Mouse (Mus musculus) bone marrow, adult 2 months (tissue): ENCODE data around the gene 1700122O11Rik. TPM values are rescaled to one million over a fixed set of nuclear protein-coding genes. Genes with fewer than 3 reads are reported as not detected.

Experiments
- H3K27ac ChIP-seq: fragments of 200-500 bp; 2 replicates; pipeline ENCODE4 v1.5.1; 2012; ENCODE audit warnings: low read depth, mild to moderate bottlenecking, control low read depth, inconsistent platforms, low read length; ENCODE audit not compliant: control insufficient read depth, poor library complexity, insufficient read depth
- H3K4me1 ChIP-seq: fragments of 200-500 bp; 2 replicates; pipeline ENCODE4 v1.6.1; 2011; ENCODE audit warnings: low read length; ENCODE audit not compliant: control insufficient read depth, insufficient read depth
- H3K4me3 ChIP-seq: fragments of 200-500 bp; replicated peaks from 2 replicates; pipeline ENCODE3; 2011; ENCODE audit warnings: mild to moderate bottlenecking, low read depth, low read length, control low read depth; ENCODE audit not compliant: control insufficient read depth
- CTCF ChIP-seq: fragments of 200-500 bp; IDR thresholded peaks from 2 replicates; pipeline ENCODE4 v1.5.1; 2011; ENCODE audit warnings: low read length, control low read depth; ENCODE audit not compliant: control insufficient read depth, insufficient read depth
- POLR2A ChIP-seq: fragments of 200-500 bp; IDR thresholded peaks from 2 replicates; pipeline ENCODE4 v1.6.1; 2011; ENCODE audit warnings: low read depth, mild to moderate bottlenecking, control low read depth, low read length, borderline replicate concordance; ENCODE audit not compliant: control insufficient read depth
- WGBS: fragments of 180-500 bp; shearing (Covaris S2); methylation state at CpG from one replicate; pipeline ENCODE4 v1.1.7; 2018; 5-methylcytosine and 5-hydroxymethylcytosine counted together
- polyA plus RNA-seq: library from polyadenylated mRNA; stranded (reverse); fragments of >200 nt; gene quantifications from 2 replicates; pipeline ENCODE4 v1.2.4, GENCODE M21; 2011; ENCODE audit warnings: low replicate concordance; ENCODE audit not compliant: missing spikeins, insufficient read depth, insufficient read length

Gene 1700122O11Rik
- polyA plus RNA-seq, 1 experiment, result not detected

GRCm38 (mm10) chr17:48016566-48016965 lies 21.5 kb downstream of the 1700122O11Rik start:
- no peak overlapping the region for H3K4me3 ChIP-seq
- H3K4me1 ChIP-seq, result no peaks in the 10 kb centered on the region; the same call in 1 of the 2 replicates
- TF ChIP-seq POLR2A (no peak), CTCF (no peak)
- no peak overlapping the region for H3K27ac ChIP-seq
- 63% methylated on average over 5 of the region's 5 CpGs for WGBS

- TF ChIP-seq CTCF (no peak), POLR2A (no peak)
- Histone ChIP-seq H3K4me1 (no peaks in the 10 kb centered on the region; the same call in 1 of the 2 replicates), H3K27ac (no peak overlapping the region), H3K4me3 (no peak overlapping the region)
- WGBS, result 73% methylated on average over 10 of the region's 10 CpGs
Observed at GRCm38 (mm10) chr17:48012561-48012960, 25.5 kb downstream of the 1700122O11Rik start.

- no peak overlapping the region for H3K4me3 ChIP-seq
- H3K27ac ChIP-seq, result no peak overlapping the region
- H3K4me1 ChIP-seq, result no peaks in the 10 kb centered on the region
- no peak for TF ChIP-seq POLR2A
- no peak for TF ChIP-seq CTCF
- 89% methylated on average over 12 of the region's 12 CpGs for WGBS
Observed at GRCm38 (mm10) chr17:48011105-48011504, 27.0 kb downstream of the 1700122O11Rik start.

- Histone ChIP-seq H3K4me3 (no peak overlapping the region), H3K4me1 (no peaks in the 10 kb centered on the region), H3K27ac (no peak overlapping the region)
- no peak for TF ChIP-seq POLR2A
- no peak for TF ChIP-seq CTCF
- WGBS, result 57% methylated on average over 11 of the region's 11 CpGs
Observed at GRCm38 (mm10) chr17:48010283-48010682, 27.8 kb downstream of the 1700122O11Rik start.

- TF ChIP-seq CTCF (no peak), POLR2A (no peak)
- WGBS, result 76% methylated on average over 4 of the region's 4 CpGs
- no peaks in the 10 kb centered on the region for H3K4me1 ChIP-seq
- H3K4me3 ChIP-seq, result no peak overlapping the region
- no peak overlapping the region for H3K27ac ChIP-seq
Observed at GRCm38 (mm10) chr17:48005816-48006215, 32.3 kb downstream of the 1700122O11Rik start.

GRCm38 (mm10) chr17:48005091-48005490 lies 33.0 kb downstream of the 1700122O11Rik start:
- no peak overlapping the region for H3K4me3 ChIP-seq
- no peak overlapping the region for H3K27ac ChIP-seq
- TF ChIP-seq POLR2A (no peak), CTCF (no peak)
- 69% methylated on average over 8 of the region's 8 CpGs for WGBS
- H3K4me1 ChIP-seq, result no peaks in the 10 kb centered on the region

- no peak overlapping the region for H3K27ac ChIP-seq
- WGBS, result 87% methylated on average over 9 of the region's 9 CpGs
- no peaks in the 10 kb centered on the region for H3K4me1 ChIP-seq
- TF ChIP-seq POLR2A (no peak), CTCF (no peak)
- no peak overlapping the region for H3K4me3 ChIP-seq
Observed at GRCm38 (mm10) chr17:48004619-48005018, 33.5 kb downstream of the 1700122O11Rik start.

- TF ChIP-seq CTCF (no peak), POLR2A (no peak)
Observed at GRCm38 (mm10) chr17:48002486-48002885, 35.6 kb downstream of the 1700122O11Rik start.

More at GRCm38 (mm10) chr17:48002486-48002885, 35.6 kb downstream of the 1700122O11Rik start:
- Histone ChIP-seq H3K4me3 (no peak overlapping the region), H3K4me1 (no peaks in the 10 kb centered on the region), H3K27ac (no peak overlapping the region)
- 80% methylated on average over 4 of the region's 4 CpGs for WGBS
